Mouse (Mus musculus): ENCODE results near the gene Telo2. TPM values are rescaled to one million over a fixed set of nuclear protein-coding genes. Genes with fewer than 3 reads are reported as not detected.
A peak's percentile ranks its signal among the peaks of the same experiment; 100 is the strongest.

Telo2 gene
- total and polyA plus RNA-seq, 2 experiments from 2014 or later = 34.9 to 56.3 TPM

GRCm38 (mm10) chr17:25068690-25069089 is 47.1 kb downstream of the Telo2 start:
- peaks cover 24% of the 10 kb centered on the region for H3K36me3 ChIP-seq (ENCODE audit: insufficient read depth, low read length)
- TF ChIP-seq CTCF (IDR thresholded peaks at IDR 0.05) = no peak
- ATAC-seq (ENCODE audit: low FRiP score) = no peak
- H3K4me3 ChIP-seq (ENCODE audit: low read depth, low read length) = no peak overlapping the region
- no peak for DNase-seq (ENCODE audit: low spot score)
- H3K27me3 ChIP-seq (ENCODE audit: insufficient read depth, low read length) = no peaks in the 10 kb centered on the region
- no peak overlapping the region for H3K27ac ChIP-seq (ENCODE audit: low read depth, low read length)
- WGBS = 83% methylated on average over 2 of the region's 2 CpGs
- no peak overlapping the region for H3K4me2 ChIP-seq (ENCODE audit: low read depth, low read length, poor library complexity, severe bottlenecking)
- H3K9ac ChIP-seq (replicated peaks; ENCODE audit: low read length, poor library complexity, severe bottlenecking) = no peak overlapping the region
- H3K9me3 ChIP-seq (ENCODE audit: low read length) = no peaks in the 10 kb centered on the region
- no peaks in the 10 kb centered on the region for H3K4me1 ChIP-seq (ENCODE audit: insufficient read depth, low read length)

- no peak for TF ChIP-seq CTCF (IDR thresholded peaks at IDR 0.05)
- WGBS = 79% methylated on average over 8 of the region's 8 CpGs
These were observed 48.3 kb downstream of the Telo2 start for GRCm38 (mm10) chr17:25067442-25067851.

GRCm38 (mm10) chr17:25066595-25066994 is 49.2 kb downstream of the Telo2 start:
- no peaks in the 10 kb centered on the region for H3K27me3 ChIP-seq (ENCODE audit: insufficient read depth, low read length)
- 95% methylated on average over 7 of the region's 7 CpGs for WGBS
- H3K4me2 ChIP-seq (ENCODE audit: low read depth, low read length, poor library complexity, severe bottlenecking) = no peak overlapping the region
- H3K9ac ChIP-seq (replicated peaks; ENCODE audit: low read length, poor library complexity, severe bottlenecking) = no peak overlapping the region
- H3K27ac ChIP-seq (ENCODE audit: low read depth, low read length) = no peak overlapping the region
- no peak for TF ChIP-seq CTCF (IDR thresholded peaks at IDR 0.05)
- DNase-seq (ENCODE audit: low spot score) = no peak
- no peak for ATAC-seq (ENCODE audit: low FRiP score)
- no peaks in the 10 kb centered on the region for H3K9me3 ChIP-seq (ENCODE audit: low read length)
- H3K36me3 ChIP-seq (ENCODE audit: insufficient read depth, low read length) = peaks cover 23% of the 10 kb centered on the region
- no peak overlapping the region for H3K4me3 ChIP-seq (ENCODE audit: low read depth, low read length)
- H3K4me1 ChIP-seq (ENCODE audit: insufficient read depth, low read length) = no peaks in the 10 kb centered on the region

More at GRCm38 (mm10) chr17:25067442-25067851, 48.3 kb downstream of the Telo2 start:
- H3K4me1 ChIP-seq (ENCODE audit: insufficient read depth, low read length) = no peaks in the 10 kb centered on the region
- no peak for DNase-seq (ENCODE audit: low spot score)
- H3K27ac ChIP-seq (ENCODE audit: low read depth, low read length) = no peak overlapping the region
- H3K4me3 ChIP-seq (ENCODE audit: low read depth, low read length) = no peak overlapping the region
- H3K27me3 ChIP-seq (ENCODE audit: insufficient read depth, low read length) = no peaks in the 10 kb centered on the region
- H3K36me3 ChIP-seq (ENCODE audit: insufficient read depth, low read length) = peaks cover 18% of the 10 kb centered on the region
- no peak for ATAC-seq (ENCODE audit: low FRiP score)
- no peaks in the 10 kb centered on the region for H3K9me3 ChIP-seq (ENCODE audit: low read length)
- H3K4me2 ChIP-seq (ENCODE audit: low read depth, low read length, poor library complexity, severe bottlenecking) = no peak overlapping the region
- H3K9ac ChIP-seq (replicated peaks; ENCODE audit: low read length, poor library complexity, severe bottlenecking) = no peak overlapping the region

GRCm38 (mm10) chr17:25065189-25065588 is 50.6 kb downstream of the Telo2 start:
- DNase-seq (ENCODE audit: low spot score) (no peak), ATAC-seq (ENCODE audit: low FRiP score) (no peak)
- H3K4me1 ChIP-seq (ENCODE audit: insufficient read depth, low read length) = no peaks in the 10 kb centered on the region
- H3K27ac ChIP-seq (ENCODE audit: low read depth, low read length) = no peak overlapping the region
- no peak overlapping the region for H3K9ac ChIP-seq (replicated peaks; ENCODE audit: low read length, poor library complexity, severe bottlenecking)
- TF ChIP-seq CTCF (IDR thresholded peaks at IDR 0.05) = no peak
- H3K4me3 ChIP-seq (ENCODE audit: low read depth, low read length) = no peak overlapping the region
- 86% methylated on average over 3 of the region's 3 CpGs for WGBS
- H3K4me2 ChIP-seq (ENCODE audit: low read depth, low read length, poor library complexity, severe bottlenecking) = no peak overlapping the region
- H3K9me3 ChIP-seq (ENCODE audit: low read length) = no peaks in the 10 kb centered on the region
- H3K36me3 ChIP-seq (ENCODE audit: insufficient read depth, low read length) = peaks cover 29% of the 10 kb centered on the region
- H3K27me3 ChIP-seq (ENCODE audit: insufficient read depth, low read length) = no peaks in the 10 kb centered on the region

GRCm38 (mm10) chr17:25064351-25064750 is 51.4 kb downstream of the Telo2 start:
- Histone ChIP-seq H3K27me3 (ENCODE audit: insufficient read depth, low read length) (no peaks in the 10 kb centered on the region), H3K27ac (ENCODE audit: low read depth, low read length) (no peak overlapping the region), H3K9ac (replicated peaks; ENCODE audit: low read length, poor library complexity, severe bottlenecking) (no peak overlapping the region), H3K4me1 (ENCODE audit: insufficient read depth, low read length) (no peaks in the 10 kb centered on the region), H3K36me3 (ENCODE audit: insufficient read depth, low read length) (peaks cover 33% of the 10 kb centered on the region), H3K9me3 (ENCODE audit: low read length) (no peaks in the 10 kb centered on the region), H3K4me2 (ENCODE audit: low read depth, low read length, poor library complexity, severe bottlenecking) (no peak overlapping the region), H3K4me3 (ENCODE audit: low read depth, low read length) (no peak overlapping the region)
- TF ChIP-seq CTCF (IDR thresholded peaks at IDR 0.05) = no peak
- WGBS = 80% methylated on average over 9 of the region's 9 CpGs
- ATAC-seq (ENCODE audit: low FRiP score) = no peak
- peak; percentile 6 for DNase-seq (ENCODE audit: low spot score)

- H3K4me3 ChIP-seq (ENCODE audit: low read depth, low read length) = no peak overlapping the region
- H3K27ac ChIP-seq (ENCODE audit: low read depth, low read length) = no peak overlapping the region
- H3K4me2 ChIP-seq (ENCODE audit: low read depth, low read length, poor library complexity, severe bottlenecking) = no peak overlapping the region
- no peak overlapping the region for H3K9ac ChIP-seq (replicated peaks; ENCODE audit: low read length, poor library complexity, severe bottlenecking)
- no peaks in the 10 kb centered on the region for H3K4me1 ChIP-seq (ENCODE audit: insufficient read depth, low read length)
- H3K9me3 ChIP-seq (ENCODE audit: low read length) = no peaks in the 10 kb centered on the region
- TF ChIP-seq CTCF (IDR thresholded peaks at IDR 0.05) = no peak
- DNase-seq (ENCODE audit: low spot score) = peak; percentile 7
- H3K36me3 ChIP-seq (ENCODE audit: insufficient read depth, low read length) = peaks cover 36% of the 10 kb centered on the region
- H3K27me3 ChIP-seq (ENCODE audit: insufficient read depth, low read length) = no peaks in the 10 kb centered on the region
- 87% methylated on average over 12 of the region's 12 CpGs for WGBS
- no peak for ATAC-seq (ENCODE audit: low FRiP score)
These were observed 51.9 kb downstream of the Telo2 start for GRCm38 (mm10) chr17:25063872-25064271.
